ENCODE assay signal across 21 mouse cellular contexts in the genomic region with DNA sequence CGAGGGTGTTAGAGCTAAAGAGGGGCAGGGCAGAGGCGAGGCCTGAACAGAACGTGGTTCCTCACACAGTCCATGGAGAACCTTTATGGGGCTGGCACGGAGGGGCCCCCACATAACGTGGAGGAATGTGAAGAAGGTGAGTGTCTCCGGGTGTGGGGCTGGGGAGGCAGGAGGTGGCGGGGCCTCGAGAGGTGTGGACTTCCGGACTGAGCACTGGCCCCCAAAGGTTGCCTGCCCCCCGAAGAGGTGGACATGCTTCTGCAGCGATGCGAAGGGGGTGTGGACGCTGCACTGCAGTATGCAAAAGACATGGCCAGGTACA. TPM values are rescaled to one million over a fixed set of nuclear protein-coding genes. Genes with fewer than 3 reads are reported as not detected.
DNase-seq lines count a peak whose midpoint lies in the region; ATAC-seq lines count a peak whose summit lies in the region.
"Had no signal": no experiment of that assay in that cellular context is flagged by ENCODE, and none has a peak within 500 bp of the region (broad histone marks: within the 10 kb centered on the region; RNA-seq: fewer than 3 reads in every experiment).

No protein-coding gene starts in this region.

- H3K4me1 ChIP-seq in megakaryocyte, embryonic 14.5 days: peaks cover 92% of the 10 kb centered on the region
- no peaks in the 10 kb centered on the region for H3K4me1 ChIP-seq in forebrain, embryonic 16.5 days (replicated peaks; ENCODE audit: control insufficient read depth, insufficient read depth, low read length)
- H3K4me1 ChIP-seq: forebrain, embryonic 15.5 days; hindbrain, embryonic 15.5 days had no signal

- H3K27me3 ChIP-seq in megakaryocyte, embryonic 14.5 days (replicated peaks): no peaks in the 10 kb centered on the region
- H3K27me3 ChIP-seq in forebrain, embryonic 16.5 days (replicated peaks; ENCODE audit: control insufficient read depth, insufficient read depth, low read length): peaks cover 21% of the 10 kb centered on the region

- H3K9ac ChIP-seq in forebrain, embryonic 16.5 days (replicated peaks; ENCODE audit: low read depth, low read length): no peak overlapping the region
- H3K9ac ChIP-seq: embryonic facial prominence, embryonic 12.5 days; forebrain, embryonic 15.5 days; heart, embryonic 13.5 days; hindbrain, embryonic 15.5 days had no signal

- H3K27ac ChIP-seq in forebrain, embryonic 16.5 days (ENCODE audit: low read length): no peak overlapping the region
- H3K27ac ChIP-seq: embryonic facial prominence, embryonic 12.5 days; forebrain, embryonic 15.5 days; heart, adult 2 months; heart, embryonic 13.5 days; hindbrain, embryonic 15.5 days had no signal

- no peak for ATAC-seq in megakaryocyte, adult 5-6 weeks (ENCODE audit: poor library complexity, severe bottlenecking)
- no peak for ATAC-seq in forebrain, embryonic 16.5 days
- ATAC-seq: CD4-positive, CD25-positive, alpha-beta regulatory T cell, adult 4 months; forebrain, embryonic 15.5 days had no signal

- H3K9me3 ChIP-seq in megakaryocyte, embryonic 14.5 days: no peaks in the 10 kb centered on the region
- H3K9me3 ChIP-seq in forebrain, embryonic 16.5 days (ENCODE audit: control insufficient read depth, low read length): no peaks in the 10 kb centered on the region
- H3K9me3 ChIP-seq: embryonic facial prominence, embryonic 12.5 days; forebrain, embryonic 15.5 days; heart, embryonic 13.5 days; hindbrain, embryonic 15.5 days had no signal

- peak; percentile 93 for DNase-seq in heart, adult 11 months
- DNase-seq in heart, adult 8-10 months (ENCODE audit: low spot score): no peak
- peak; percentile 44 for DNase-seq in thymus, postnatal 4 days
- DNase-seq in thymus, postnatal 0 days (ENCODE audit: low spot score): no peak
- DNase-seq: adrenal gland, postnatal 10 days; B cell, adult 2 months; cerebellum, adult 11 months; cerebellum, adult 8-10 months; cerebellum, postnatal 14 days; embryo, embryonic 11 days; gastrocnemius, postnatal 10 days; heart, adult 2 months; heart, postnatal 4 days had no signal

- H3K4me2 ChIP-seq in forebrain, embryonic 16.5 days (ENCODE audit: low read length): no peak overlapping the region
- H3K4me2 ChIP-seq: forebrain, embryonic 15.5 days; hindbrain, embryonic 15.5 days had no signal

- 93% methylated on average over 13 of the region's 13 CpGs for WGBS in forebrain, embryonic 16.5 days

- peak overlapping the region; percentile 92 for H3K4me3 ChIP-seq in megakaryocyte, embryonic 14.5 days (replicated peaks)
- no peak overlapping the region for H3K4me3 ChIP-seq in forebrain, embryonic 16.5 days (replicated peaks; ENCODE audit: low read length)
- H3K4me3 ChIP-seq: embryonic facial prominence, embryonic 12.5 days; forebrain, embryonic 15.5 days; heart, adult 2 months; hindbrain, embryonic 15.5 days had no signal

- H3K36me3 ChIP-seq in megakaryocyte, embryonic 14.5 days (replicated peaks; ENCODE audit: low read length): peaks cover 90% of the 10 kb centered on the region
- H3K36me3 ChIP-seq in forebrain, embryonic 16.5 days (ENCODE audit: control insufficient read depth, insufficient read depth): no peaks in the 10 kb centered on the region
- H3K36me3 ChIP-seq: embryonic facial prominence, embryonic 12.5 days; forebrain, embryonic 15.5 days; hindbrain, embryonic 15.5 days had no signal

RNA-seq across cellular contexts. Expression of gene Arhgap45, which starts 4.8 kb away (rescaled TPM):
- 1 to 10 TPM; 2.9 to 5.1 (median 3.4) TPM for total RNA-seq in heart, adult 8-10 months (2022)
- 375 and 477 TPM in 2 replicates for polyA plus RNA-seq in megakaryocyte, embryonic 14.5 days (2012; ENCODE audit: insufficient read depth, low replicate concordance)
- total RNA-seq in megakaryocyte, adult 5-6 weeks (2015): 135 and 140 TPM in 2 replicates
- total RNA-seq in megakaryocyte, adult 5-6 weeks (2017): 235 and 237 TPM in 2 replicates
- polyA plus RNA-seq in thymus, postnatal 0 days (2015; fragmentation: Nextera tagmentation; extraction: Ambion mirVana): 179 and 206 TPM in 2 replicates
- polyA plus RNA-seq in forebrain, embryonic 16.5 days (2015; fragmentation: Nextera tagmentation; extraction: Ambion mirVana): 1.2 and 1.8 TPM in 2 replicates

RNA-seq across cellular contexts. Expression of gene Polr2e, which starts 18.3 kb away (rescaled TPM):
- total RNA-seq in heart, adult 8-10 months (2022): 100 to 1,000 TPM in 2 of 4 experiments, 10 to 100 TPM in 2; 91.7 to 106 (median 100) TPM
- 147 and 260 TPM in 2 replicates for polyA plus RNA-seq in megakaryocyte, embryonic 14.5 days (2012; ENCODE audit: insufficient read depth, low replicate concordance)
- total RNA-seq in megakaryocyte, adult 5-6 weeks (2015): 70.2 and 70.7 TPM in 2 replicates
- total RNA-seq in megakaryocyte, adult 5-6 weeks (2017): 58.4 and 69.2 TPM in 2 replicates
- polyA plus RNA-seq in thymus, postnatal 0 days (2015; fragmentation: Nextera tagmentation; extraction: Ambion mirVana): 153 and 158 TPM in 2 replicates
- 173 and 178 TPM in 2 replicates for polyA plus RNA-seq in forebrain, embryonic 16.5 days (2015; fragmentation: Nextera tagmentation; extraction: Ambion mirVana)

RNA-seq across cellular contexts. Expression of gene Abca7, which starts 25.0 kb away (rescaled TPM):
- total RNA-seq in heart, adult 8-10 months (2022): 1 to 10 TPM; 7.5 to 8.5 (median 8.0) TPM
- 47.4 and 62.2 TPM in 2 replicates for polyA plus RNA-seq in megakaryocyte, embryonic 14.5 days (2012; ENCODE audit: insufficient read depth, low replicate concordance)
- total RNA-seq in megakaryocyte, adult 5-6 weeks (2015): 32.6 and 34.7 TPM in 2 replicates
- 33.6 and 37.4 TPM in 2 replicates for total RNA-seq in megakaryocyte, adult 5-6 weeks (2017)
- 5.2 and 5.8 TPM in 2 replicates for polyA plus RNA-seq in thymus, postnatal 0 days (2015; fragmentation: Nextera tagmentation; extraction: Ambion mirVana)
- polyA plus RNA-seq in forebrain, embryonic 16.5 days (2015; fragmentation: Nextera tagmentation; extraction: Ambion mirVana): 3.9 and 4.7 TPM in 2 replicates

RNA-seq across cellular contexts. Expression of gene Gpx4, which starts 25.7 kb away (rescaled TPM):
- 1,000 to 10,000 TPM; 1,048 to 1,125 (median 1,067) TPM for total RNA-seq in heart, adult 8-10 months (2022)
- 3,942 and 9,172 TPM in 2 replicates for polyA plus RNA-seq in megakaryocyte, embryonic 14.5 days (2012; ENCODE audit: insufficient read depth, low replicate concordance)
- total RNA-seq in megakaryocyte, adult 5-6 weeks (2015): 259 and 303 TPM in 2 replicates
- 375 and 378 TPM in 2 replicates for total RNA-seq in megakaryocyte, adult 5-6 weeks (2017)
- polyA plus RNA-seq in thymus, postnatal 0 days (2015; fragmentation: Nextera tagmentation; extraction: Ambion mirVana): 640 and 681 TPM in 2 replicates
- polyA plus RNA-seq in forebrain, embryonic 16.5 days (2015; fragmentation: Nextera tagmentation; extraction: Ambion mirVana): 443 and 475 TPM in 2 replicates

RNA-seq across cellular contexts. Expression of gene Cnn2, which starts 32.9 kb away (rescaled TPM):
- 10 to 100 TPM; 27.1 to 35.7 (median 33.3) TPM for total RNA-seq in heart, adult 8-10 months (2022)
- 1,011 and 1,303 TPM in 2 replicates for polyA plus RNA-seq in megakaryocyte, embryonic 14.5 days (2012; ENCODE audit: insufficient read depth, low replicate concordance)
- total RNA-seq in megakaryocyte, adult 5-6 weeks (2015): 174 and 175 TPM in 2 replicates
- total RNA-seq in megakaryocyte, adult 5-6 weeks (2017): 286 and 299 TPM in 2 replicates
- polyA plus RNA-seq in thymus, postnatal 0 days (2015; fragmentation: Nextera tagmentation; extraction: Ambion mirVana): 137 and 152 TPM in 2 replicates
- 30.5 and 31.3 TPM in 2 replicates for polyA plus RNA-seq in forebrain, embryonic 16.5 days (2015; fragmentation: Nextera tagmentation; extraction: Ambion mirVana)

Comparison
In these comparisons a context has a peak if more than half of its experiments do, and no peak if none do; other contexts are left out.
1. DNase-seq: peak in heart, adult 11 months (single experiment) and thymus, postnatal 4 days (single experiment); none in heart, adult 8-10 months (single experiment) and thymus, postnatal 0 days (single experiment).
2. RNA of gene Arhgap45, which starts 4.8 kb away (polyA plus RNA-seq): 375 to 477 TPM in megakaryocyte, embryonic 14.5 days and 179 to 206 TPM in thymus, postnatal 0 days; 1.2 to 1.8 TPM in forebrain, embryonic 16.5 days; every median in the first group is over 10 times any median in the second.